Mouse (Mus musculus) small intestine, adult 2 months (tissue): ENCODE data around the gene Vmn1r223. TPM values are rescaled to one million over a fixed set of nuclear protein-coding genes. Genes with fewer than 3 reads are reported as not detected.
"Not testable (repeated sequence)": the region's sequence is repeated elsewhere in the genome, so short reads cannot be mapped to it uniquely, and the experiment has no call there.

Experiments used
- H3K27ac ChIP-seq: fragments of 200-500 bp; 2 replicates; pipeline ENCODE4 v1.5.1; 2012; ENCODE audit warnings: low read depth, low read length, control low read depth, inconsistent platforms; ENCODE audit not compliant: insufficient read depth
- H3K27me3 ChIP-seq: fragments of 200-500 bp; 2 replicates; pipeline ENCODE4 v1.6.1; 2012; ENCODE audit warnings: mild to moderate bottlenecking, moderate library complexity, low read length, inconsistent platforms; ENCODE audit not compliant: control insufficient read depth, insufficient read depth
- H3K36me3 ChIP-seq: fragments of 200-500 bp; 2 replicates; pipeline ENCODE4 v1.6.1; 2012; ENCODE audit warnings: mild to moderate bottlenecking, low read length, control low read depth, inconsistent platforms; ENCODE audit not compliant: control insufficient read depth, insufficient read depth
- H3K4me1 ChIP-seq: fragments of 200-500 bp; 2 replicates; pipeline ENCODE4 v1.6.1; 2012; ENCODE audit warnings: low read length, inconsistent platforms, mixed read lengths; ENCODE audit not compliant: control insufficient read depth, insufficient read depth, insufficient read length
- H3K4me3 ChIP-seq: fragments of 200-500 bp; 2 replicates; pipeline ENCODE4 v1.5.1; 2012; ENCODE audit warnings: low read depth, mild to moderate bottlenecking, control low read depth, inconsistent platforms, low read length, moderate library complexity
- CTCF ChIP-seq: fragments of 200-500 bp; IDR thresholded peaks from 2 replicates; pipeline ENCODE4 v1.5.1; 2012; ENCODE audit warnings: low read depth, mild to moderate bottlenecking, control low read depth, inconsistent platforms, low read length, moderate library complexity, mixed read lengths; ENCODE audit not compliant: insufficient replicate concordance, insufficient read length; ENCODE audit errors: extremely low read depth
- POLR2A ChIP-seq: fragments of 200-500 bp; IDR thresholded peaks from 2 replicates; pipeline ENCODE4 v1.6.1; 2012; ENCODE audit warnings: low read depth, mild to moderate bottlenecking, control low read depth, inconsistent platforms, low read length, moderate library complexity
- WGBS: fragments of 180-500 bp; shearing (Covaris S2); methylation state at CpG from one replicate; pipeline ENCODE4 v1.1.7; 2018; 5-methylcytosine and 5-hydroxymethylcytosine counted together
- polyA plus RNA-seq: library from polyadenylated mRNA; depleted of rRNA; stranded (reverse); fragments of >200 nt; gene quantifications from 2 replicates; pipeline ENCODE4 v1.2.3, GENCODE M21; 2012; rRNA removed

Gene Vmn1r223
- not detected in 2 replicates for polyA plus RNA-seq

DNA sequence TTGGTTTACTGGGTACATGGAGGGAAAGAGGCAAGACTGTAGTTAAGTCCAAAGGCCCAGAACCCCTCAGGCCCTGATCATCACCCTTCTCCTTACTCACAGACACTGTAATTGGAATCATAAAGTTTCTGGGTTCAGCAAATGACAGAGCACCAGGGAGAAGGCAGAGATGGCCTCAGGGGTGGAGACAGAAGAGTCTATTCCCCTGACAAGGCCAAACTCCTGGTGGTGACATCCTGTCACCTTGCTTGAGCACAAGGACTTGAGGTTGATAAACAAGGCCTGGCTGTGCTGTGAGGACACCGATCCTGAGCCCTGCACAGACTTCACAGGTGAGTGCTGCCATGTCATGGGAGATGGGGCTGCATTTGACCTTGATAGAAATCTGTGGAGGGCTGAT lies at the start of gene Vmn1r223:
Vmn1r223 (plus strand) TSS at position 301 of the 400 bp plus-strand sequence.
- H3K27me3 ChIP-seq, H3K4me1 ChIP-seq, H3K4me3 ChIP-seq, H3K27ac ChIP-seq, H3K36me3 ChIP-seq: not testable (repeated sequence)
- WGBS: 84% methylated on average over 1 of the region's 1 CpGs

DNA sequence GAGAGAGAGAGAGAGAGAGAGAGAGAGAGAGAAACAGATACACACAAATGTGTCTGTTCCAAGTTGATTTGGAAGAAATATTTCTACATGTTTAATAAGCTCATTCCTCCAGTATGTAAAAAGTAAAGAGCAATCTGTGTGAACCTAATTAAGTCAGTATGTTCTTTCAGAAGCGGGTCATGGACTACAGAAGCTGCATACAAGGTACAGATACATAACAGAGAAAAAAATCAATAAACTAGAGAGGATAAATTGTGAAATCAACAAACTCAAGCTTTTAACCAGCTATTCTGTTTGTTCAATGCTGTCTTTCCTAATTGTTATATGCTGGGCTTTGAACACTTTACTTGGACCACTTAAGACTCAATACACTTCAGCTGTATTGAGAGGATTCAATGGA lies 43.0 kb upstream of the Vmn1r223 start:
- H3K4me3 ChIP-seq, H3K4me1 ChIP-seq, H3K27ac ChIP-seq, H3K27me3 ChIP-seq, H3K36me3 ChIP-seq: not testable (repeated sequence)
- WGBS: 62% methylated on average over 1 of the region's 1 CpGs

DNA sequence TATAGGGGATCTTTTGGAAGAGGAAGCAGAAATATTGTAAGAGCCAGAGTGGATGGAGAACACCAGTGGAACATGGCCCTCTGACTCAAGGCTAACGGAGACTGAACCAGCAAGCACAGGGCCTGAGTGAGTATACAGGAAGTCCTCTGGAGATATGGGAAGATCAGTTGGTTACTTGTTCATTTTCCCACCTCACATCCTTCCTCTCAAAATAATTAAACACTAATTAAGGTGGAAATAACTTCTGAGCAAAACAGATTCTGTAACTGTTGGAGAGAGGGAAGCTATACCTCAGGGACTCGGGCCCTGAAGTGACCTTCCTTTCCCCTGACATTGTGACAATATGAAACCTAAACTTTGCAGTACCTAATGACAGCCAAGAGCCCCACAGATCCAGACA lies 33.1 kb upstream of the Vmn1r223 start, which contains the start of gene Vmn1r221:
Vmn1r221 (plus strand) TSS at position 301 of the 400 bp plus-strand sequence.
- not testable (repeated sequence) for H3K36me3 ChIP-seq, H3K4me1 ChIP-seq, H3K4me3 ChIP-seq, H3K27me3 ChIP-seq, H3K27ac ChIP-seq
- WGBS: 73% methylated on average over 2 of the region's 2 CpGs

DNA sequence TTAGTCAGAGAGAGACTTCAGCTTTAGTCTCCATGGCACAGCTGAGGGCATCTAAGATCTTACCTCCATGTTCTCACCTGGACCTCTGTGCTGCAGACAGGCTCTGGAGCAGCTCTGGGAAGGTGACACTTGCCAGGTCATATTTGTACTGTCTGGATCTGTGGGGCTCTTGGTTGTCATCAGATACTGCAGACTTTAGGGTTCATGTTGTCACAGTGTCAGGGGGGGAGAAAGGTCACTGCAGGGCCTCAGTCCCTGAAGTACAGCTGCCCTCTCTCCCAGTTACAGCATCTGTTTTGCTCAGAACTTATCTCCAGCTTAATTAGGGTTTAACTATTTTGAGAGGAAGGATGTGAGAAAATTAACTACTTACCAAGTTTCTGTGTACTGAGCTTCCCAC lies 11.1 kb upstream of the Vmn1r223 start, which contains the start of gene Vmn1r222:
Vmn1r222 (minus strand) TSS at position 101 of the 400 bp plus-strand sequence.
- not testable (repeated sequence) for H3K4me1 ChIP-seq, H3K27me3 ChIP-seq

DNA sequence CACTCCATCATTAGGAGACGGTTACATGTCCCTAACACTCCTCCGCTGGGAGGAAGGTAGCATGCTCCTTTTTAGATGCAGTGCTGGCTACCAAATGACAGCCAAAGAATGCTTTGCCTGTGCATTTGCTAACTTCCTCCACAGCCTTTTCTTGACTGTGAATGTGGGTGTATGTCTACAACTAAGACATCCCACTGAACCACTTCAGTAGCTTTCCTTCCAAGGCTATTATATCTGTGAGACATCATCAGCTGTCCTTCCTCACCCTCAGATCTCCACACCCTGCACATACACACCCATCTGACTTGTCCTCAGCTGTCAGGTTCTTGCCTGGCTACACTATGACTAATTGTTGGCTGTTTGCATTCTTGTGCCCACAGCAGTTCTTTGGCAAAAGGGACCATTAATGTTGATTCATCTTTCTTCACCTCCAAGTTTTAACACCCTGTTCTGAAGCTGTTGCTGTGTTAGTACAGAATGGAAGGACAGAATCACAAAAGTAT lies 11.7 kb downstream of the Vmn1r223 start:
- Histone ChIP-seq H3K4me3 (no peak overlapping the region), H3K27ac (no peak overlapping the region), H3K36me3 (no peaks in the 10 kb centered on the region), H3K27me3 (no peaks in the 10 kb centered on the region), H3K4me1 (no peaks in the 10 kb centered on the region)
- no peak for TF ChIP-seq POLR2A
- no peak for TF ChIP-seq CTCF
- WGBS: 82% methylated on average over 2 of the region's 2 CpGs

More for the DNA sequence above, 11.1 kb upstream of the Vmn1r223 start, which contains the start of gene Vmn1r222:
- H3K36me3 ChIP-seq, H3K27ac ChIP-seq, H3K4me3 ChIP-seq: not testable (repeated sequence)

DNA sequence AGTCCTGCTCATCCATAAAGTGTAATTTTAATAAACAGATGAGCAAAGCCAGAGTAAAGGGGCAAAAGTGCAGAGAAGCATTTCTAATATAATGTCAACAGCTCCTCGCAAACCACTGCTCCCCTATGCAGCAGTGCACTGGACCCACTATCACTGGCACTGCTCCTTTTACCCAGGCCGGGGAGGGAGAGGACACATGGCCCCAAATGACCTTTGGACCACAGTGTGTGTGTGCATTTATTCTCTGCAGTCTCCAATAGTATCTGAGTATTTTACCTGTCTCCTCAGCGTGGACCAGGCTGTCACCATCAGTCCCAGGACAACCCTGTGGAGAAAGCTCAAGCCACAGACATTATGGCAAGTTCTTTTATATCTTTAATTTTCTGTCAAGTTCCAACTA lies 21.7 kb downstream of the Vmn1r223 start:
- not testable (repeated sequence) for H3K36me3 ChIP-seq, H3K4me1 ChIP-seq, H3K4me3 ChIP-seq, H3K27ac ChIP-seq, H3K27me3 ChIP-seq
- WGBS: 40% methylated on average over 3 of the region's 3 CpGs

DNA sequence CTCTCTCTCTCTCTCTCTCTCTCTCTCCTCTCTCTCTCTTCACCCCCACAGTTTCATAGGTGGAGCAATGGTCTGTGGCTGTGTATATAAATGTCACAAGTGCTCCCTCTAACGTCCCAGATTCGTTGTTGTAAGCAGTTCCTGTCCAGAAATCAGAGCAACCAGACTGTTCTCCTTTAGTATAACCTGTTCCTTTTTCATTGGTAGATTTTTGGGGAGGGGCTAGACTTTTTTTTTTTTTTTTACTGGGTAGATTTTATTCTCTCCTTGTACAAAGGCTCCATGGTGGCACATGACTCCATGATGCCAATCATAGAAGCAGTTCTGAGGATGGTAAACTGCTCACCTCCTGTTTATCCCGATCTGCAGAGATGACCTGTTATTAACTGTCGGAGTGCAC lies 22.2 kb downstream of the Vmn1r223 start:
- H3K27ac ChIP-seq, H3K4me3 ChIP-seq, H3K27me3 ChIP-seq, H3K36me3 ChIP-seq, H3K4me1 ChIP-seq: not testable (repeated sequence)
- 45% methylated on average over 4 of the region's 4 CpGs for WGBS

DNA sequence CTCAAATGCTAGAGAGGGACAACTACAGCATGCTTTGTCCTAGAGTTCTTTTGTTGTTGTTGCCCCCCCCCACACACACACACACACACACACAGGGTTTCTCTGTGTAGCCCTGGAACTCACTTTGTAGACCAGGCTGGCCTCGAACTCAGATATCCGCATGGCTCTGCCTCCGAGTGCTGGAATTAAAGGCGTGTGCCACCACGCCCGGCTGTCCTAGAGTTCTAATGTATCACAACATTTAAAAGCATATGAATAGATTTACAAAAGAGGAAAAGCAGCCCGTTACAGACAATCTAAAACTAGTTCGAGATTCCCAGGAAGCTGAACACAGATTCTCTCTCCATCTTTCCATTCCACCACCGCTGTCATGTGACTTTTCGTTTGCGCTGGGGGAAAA lies 22.7 kb downstream of the Vmn1r223 start:
- H3K4me3 ChIP-seq: no peak overlapping the region
- WGBS: 23% methylated on average over 11 of the region's 11 CpGs

More for the DNA sequence above, 22.7 kb downstream of the Vmn1r223 start:
- Histone ChIP-seq H3K27ac (no peak overlapping the region), H3K4me1 (no peaks in the 10 kb centered on the region), H3K27me3 (peaks cover 3% of the 10 kb centered on the region; the same call in 1 of the 2 replicates), H3K36me3 (no peaks in the 10 kb centered on the region)
- no peak for TF ChIP-seq CTCF
- no peak for TF ChIP-seq POLR2A
